Mouse (Mus musculus) thymus, postnatal 25 days (tissue): Measurements from ENCODE around the gene Ciz1.
A peak's percentile ranks its signal among the peaks of the same experiment; 100 is the strongest.
"Not testable (repeated sequence)": the region's sequence is repeated elsewhere in the genome, so short reads cannot be mapped to it uniquely, and the experiment has no call there.

ENCODE experiments used
- DNase-seq: peaks from one replicate; pipeline ENCODE4 v3.0.0; 2022

Gene Ciz1

DNA sequence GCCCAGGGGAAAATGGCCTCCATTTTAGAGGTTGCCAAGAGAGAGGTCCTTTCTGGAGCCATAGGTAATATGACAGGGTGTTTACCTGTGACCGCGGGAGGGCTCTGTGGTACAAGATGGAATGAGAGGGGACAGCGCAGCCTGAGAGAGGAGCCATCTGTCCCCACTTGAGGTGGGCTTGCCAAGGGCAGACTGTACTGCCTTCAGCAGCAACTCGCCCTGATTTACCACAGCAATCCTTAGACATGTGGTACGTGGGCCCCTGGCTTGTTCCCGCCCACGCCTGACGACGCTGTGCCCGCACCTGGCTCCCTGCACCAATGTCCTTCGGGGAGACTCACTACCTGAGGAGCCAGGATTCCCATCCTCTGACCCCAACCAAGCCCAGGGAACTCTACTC, 3.8 kb upstream of the Ciz1 start:
- no peak for DNase-seq

DNA sequence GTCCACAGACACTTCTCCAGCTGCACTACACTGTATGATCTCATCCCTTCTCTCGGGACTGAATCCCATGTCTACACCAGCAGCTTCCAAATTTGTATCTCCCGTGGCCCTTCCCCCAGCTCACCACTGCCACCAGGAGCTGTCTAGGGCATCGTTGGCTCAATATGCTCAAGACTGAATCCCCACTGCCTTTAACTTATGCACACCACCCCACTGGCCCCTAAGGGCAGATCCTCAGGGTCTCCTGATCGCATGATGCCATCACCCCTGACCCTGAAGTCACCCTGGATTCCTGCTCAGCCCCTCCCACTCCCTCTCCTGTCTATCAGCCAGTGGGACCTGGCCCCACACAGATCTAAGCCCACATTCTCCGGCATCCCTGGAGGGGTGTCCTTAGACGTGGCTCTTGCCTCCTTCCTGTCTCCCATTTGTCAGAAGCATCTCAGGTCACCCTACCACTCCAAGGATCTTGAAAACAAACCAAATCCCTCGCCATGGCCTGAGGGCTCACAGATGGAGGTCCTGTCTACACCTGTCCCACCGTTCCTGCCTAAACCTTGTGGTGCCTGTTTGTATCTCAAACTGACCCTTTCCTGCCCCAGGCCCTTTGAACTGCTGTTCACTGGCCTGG, 2.4 kb upstream of the Ciz1 start:
- no peak for DNase-seq

DNA sequence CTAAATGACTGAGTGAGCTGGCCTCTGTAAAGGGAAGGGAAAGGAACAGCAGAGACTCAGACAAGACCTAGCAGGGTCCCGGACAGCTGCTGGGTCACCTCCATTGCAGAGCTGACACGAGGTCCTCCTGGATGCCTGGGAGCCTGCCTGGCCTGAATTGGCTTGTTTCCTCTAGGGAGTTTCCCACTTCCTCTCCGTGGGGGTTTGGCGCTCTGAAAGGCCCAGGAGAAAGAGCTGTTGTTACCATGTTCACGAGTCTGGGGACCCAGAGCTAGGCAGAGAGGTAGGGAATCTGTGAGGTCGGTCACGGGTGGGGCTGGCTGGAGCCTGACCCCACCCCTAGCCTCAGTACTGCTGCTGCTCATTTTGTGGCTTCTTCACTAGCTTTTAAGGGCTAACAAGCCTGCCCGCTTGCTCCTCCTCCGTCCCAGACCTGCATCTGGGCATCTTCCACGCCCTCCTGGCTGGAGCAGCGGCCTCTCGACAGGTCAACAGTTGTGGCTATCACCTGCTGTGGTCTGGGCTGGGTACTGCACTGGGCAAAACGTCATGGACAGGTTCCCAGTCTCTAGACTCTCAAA, 1.6 kb upstream of the Ciz1 start:
- DNase-seq = no peak

DNA sequence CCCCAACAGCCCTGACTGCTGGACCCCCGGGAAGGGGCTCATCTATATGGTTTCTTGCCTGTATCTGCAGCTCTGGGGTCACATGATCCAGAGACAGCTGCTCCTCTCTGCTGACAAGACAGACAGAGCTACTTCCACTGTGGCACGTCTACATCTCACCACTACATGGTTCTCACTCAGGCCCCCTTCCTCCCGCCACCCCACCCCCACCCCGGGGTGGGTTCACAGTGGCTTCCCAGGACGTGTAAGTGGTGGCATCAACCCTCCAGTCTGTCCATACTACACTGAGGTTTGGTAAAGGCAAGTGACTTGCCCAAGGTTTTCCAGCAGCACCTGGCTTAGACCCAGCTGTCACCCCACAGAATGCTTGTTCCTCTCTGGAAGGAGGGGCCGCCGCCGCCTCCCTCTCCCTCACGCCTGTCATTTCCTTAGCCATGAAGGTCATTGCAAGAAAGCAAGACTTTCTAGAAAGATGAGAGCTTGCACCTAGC, 611 bp upstream of the Ciz1 start:
- no peak for DNase-seq

DNA sequence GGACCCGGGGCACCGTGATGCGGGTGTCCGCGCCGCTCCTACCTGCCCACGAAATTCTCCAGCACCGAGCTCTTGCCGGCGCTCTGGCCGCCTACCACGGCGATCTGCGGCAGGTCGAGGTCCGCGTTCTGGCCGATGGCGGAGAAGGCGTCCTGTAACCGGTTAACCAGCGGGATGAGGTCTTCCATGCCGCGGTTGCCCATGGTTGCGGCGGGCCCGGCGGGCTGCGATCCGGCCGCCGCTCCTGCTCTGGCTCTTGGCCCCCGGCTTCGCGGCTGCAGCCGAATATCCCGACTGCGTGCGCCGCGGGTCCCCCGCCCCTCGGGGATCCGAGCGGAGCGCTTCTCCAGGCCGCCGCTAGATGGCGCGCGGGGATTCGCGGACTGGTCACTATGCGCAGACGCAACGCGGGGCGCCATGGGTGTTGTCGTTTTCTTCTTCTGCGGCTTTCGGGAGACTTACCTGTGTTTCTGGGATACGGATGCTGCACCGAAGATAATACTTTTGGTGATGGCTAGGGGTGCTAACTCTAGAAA, 948 bp downstream of the Ciz1 start, which contains the start of gene Dnm1:
Dnm1 (minus strand) TSS at position 332 of the 536 bp plus-strand sequence.
- peak; percentile 88 for DNase-seq

DNA sequence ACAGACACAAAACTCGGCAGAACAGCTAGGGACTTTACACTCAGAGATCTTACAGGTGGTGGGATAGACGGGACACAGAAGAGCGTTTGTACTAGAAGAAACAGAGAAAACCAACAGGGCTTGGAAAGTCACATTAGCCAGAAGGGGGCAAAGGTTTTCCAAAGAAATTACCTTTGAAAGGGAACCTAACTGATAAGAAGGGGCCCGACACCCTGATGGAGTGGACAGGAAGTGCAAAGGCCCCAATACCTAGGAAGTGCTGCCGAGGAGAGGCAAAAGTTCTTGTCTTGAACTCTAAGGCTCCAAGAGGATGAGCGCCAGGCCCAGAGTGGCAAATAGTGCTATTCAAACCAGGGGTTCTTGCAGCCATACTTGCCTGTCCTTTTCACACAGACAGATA, 1.7 kb downstream of the Ciz1 start:
- no peak for DNase-seq

DNA sequence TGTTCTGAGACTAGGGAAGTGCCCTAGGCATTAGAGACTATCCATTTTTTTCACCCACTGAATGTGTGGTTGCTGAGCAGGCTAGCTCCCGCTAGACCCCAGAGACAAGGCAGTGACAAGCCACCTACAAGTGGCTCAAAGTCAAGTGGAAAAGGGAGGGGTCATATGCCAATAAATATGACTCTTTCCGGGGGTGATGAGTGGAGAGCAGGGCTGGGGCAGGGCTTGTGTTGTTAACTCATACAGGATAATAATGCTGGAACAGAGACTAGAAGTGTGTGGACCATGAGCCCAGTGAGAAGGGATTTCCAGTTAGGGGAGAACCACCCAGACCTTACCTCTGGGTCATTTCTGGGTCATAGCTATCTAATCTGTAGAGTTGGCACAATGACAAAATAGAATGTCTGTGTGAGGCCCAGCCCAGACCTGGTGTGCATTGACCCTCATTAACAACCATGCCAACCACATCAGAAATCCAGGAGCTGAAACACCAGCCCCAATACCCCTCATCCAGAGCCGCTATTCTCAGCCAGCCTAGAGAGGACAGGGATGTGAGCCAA, 2.3 kb downstream of the Ciz1 start:
- no peak for DNase-seq

DNA sequence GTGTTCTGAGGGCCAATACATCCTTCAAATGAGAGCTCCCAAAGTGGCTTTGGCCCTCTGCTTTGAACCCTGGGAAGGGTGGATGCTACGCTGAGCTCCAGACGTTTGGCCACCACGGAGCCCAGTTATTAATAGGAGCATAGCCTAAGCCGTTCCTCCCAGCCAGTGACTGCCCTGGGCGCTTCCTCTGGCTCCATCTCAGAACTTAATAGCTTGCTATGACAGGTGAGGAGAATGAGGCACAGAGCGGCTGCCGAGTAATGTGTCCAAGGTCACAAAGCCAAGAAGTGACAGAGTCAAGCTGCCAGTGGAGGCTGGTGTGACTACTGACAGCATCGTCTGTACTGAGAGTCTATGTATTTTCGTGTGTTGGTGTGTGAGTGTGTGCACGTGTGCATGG, 4.1 kb downstream of the Ciz1 start:
- no peak for DNase-seq

DNA sequence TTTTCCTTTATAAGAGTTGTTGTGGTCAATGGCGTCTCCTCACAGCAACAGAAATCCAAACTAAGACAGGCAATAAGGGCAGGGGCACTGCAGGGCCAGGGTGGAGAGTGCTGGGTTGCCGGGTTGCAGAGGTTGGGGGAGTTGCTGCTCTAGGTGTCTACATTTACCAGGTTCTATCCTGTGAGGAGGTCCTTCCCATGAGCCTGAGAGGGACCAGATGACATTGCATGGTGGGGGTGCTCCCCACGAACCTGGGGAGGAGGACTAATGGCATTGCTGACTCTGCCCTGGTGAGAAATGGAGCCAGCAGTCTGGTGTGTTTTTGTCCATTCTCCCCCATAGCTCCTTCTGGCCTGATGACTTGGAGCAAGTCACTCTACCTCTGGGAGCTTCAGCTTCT, 5.6 kb downstream of the Ciz1 start:
- DNase-seq = no peak

DNA sequence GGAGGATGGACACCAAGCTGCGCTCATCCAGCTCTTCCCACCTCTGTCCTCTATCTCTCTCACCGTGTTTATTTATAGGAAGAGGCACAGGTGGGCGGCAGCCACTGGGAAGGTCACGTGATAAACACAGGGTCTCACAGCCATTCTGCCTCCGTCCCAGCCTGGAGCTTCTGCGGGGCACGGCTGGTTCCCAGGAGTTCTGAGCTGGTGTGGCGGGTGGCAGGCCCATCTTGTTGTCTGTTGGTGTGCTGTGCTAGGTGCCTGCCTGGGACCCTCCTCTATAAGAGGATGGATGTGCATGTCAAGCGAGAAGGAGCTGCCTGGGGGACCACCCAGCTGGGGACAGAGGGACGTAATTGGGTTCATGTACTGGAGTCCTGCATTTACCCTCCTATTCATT, 6.3 kb downstream of the Ciz1 start:
- no peak for DNase-seq

DNA sequence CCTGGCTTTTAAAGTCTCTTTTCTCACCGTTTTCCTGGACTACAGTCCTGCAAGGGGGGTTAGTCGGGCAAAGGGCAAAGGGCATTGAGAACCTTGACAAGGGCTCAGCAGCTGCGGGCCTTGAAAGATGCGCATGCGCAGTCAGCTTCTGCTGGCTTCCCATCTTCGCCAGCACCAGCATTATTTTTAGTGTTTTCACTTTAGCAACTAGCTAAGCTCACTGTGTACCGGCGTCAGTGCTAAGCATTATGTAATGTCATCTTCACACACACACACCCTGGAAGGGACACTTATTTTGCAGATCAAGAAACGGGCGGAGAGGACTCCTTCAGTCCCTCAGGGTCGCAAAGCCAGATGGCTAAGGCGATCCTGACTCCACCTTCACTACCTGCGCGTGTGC, 8.6 kb downstream of the Ciz1 start:
- peak; percentile 59 for DNase-seq

DNA sequence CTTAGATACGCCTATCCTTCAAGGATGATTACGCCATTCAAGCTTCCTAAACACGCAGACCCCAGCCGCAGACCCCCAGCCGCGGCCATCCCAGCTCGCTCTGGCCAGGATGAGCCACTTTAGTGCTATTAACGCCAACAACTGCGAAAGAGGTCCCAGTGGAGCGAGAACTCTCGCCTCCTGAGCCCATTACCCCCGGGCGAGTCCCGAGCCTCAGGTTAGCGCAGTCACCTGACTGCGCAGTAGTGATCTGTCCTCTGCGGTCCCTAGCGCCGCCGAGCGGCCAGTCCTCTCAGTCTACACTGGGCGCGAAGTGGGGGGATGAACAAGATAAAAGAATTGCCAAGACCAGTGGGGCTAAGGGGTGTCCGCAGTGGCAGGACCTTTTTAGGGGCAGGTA, 9.3 kb downstream of the Ciz1 start:
- DNase-seq = peak; percentile 61

DNA sequence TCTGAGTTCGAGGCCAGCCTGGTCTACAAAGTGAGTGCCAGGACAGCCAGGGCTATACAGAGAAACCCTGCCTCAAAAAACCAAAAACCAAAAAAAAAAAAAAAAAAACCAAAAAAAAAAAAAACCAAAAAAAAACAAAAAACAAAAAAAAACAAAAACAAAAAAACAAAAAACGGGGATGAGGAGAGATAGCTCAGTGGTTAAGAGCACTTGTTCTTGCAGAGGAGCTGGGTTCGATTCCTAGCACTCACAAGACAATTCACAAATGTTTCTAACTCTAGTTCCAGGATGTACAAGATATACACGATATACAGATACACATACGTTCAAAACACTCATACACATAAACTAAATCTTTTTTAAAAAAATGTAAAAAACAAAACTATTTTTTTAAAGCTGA, 10.1 kb downstream of the Ciz1 start:
- DNase-seq = not testable (repeated sequence)

DNA sequence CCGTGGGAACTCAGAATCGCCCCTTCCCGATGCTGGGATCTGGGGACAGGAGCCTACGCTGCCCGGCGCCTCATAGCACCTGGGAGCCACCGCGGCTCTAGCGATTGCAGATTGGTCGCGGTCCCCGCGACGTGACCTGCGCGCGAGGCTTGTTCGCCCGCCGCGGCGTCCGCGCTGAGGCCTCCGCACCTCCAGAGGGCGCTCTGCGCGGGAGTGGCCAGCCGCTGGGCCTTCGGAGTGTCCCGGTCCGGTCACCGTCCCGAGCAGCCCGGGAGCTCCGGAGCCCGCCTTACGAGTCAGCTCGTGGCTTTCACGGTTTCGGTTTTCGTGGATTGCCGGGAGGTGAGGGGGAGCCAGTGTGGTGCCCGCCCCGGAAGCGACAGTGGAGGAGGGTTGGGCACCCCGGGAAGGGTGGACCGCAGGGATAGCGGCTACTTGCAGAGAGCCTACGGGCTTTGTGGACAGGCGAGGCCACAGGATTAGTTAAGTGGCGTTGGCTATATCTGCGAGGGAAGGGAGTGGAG, 10.8 kb downstream of the Ciz1 start:
- peak; percentile 88 for DNase-seq

DNA sequence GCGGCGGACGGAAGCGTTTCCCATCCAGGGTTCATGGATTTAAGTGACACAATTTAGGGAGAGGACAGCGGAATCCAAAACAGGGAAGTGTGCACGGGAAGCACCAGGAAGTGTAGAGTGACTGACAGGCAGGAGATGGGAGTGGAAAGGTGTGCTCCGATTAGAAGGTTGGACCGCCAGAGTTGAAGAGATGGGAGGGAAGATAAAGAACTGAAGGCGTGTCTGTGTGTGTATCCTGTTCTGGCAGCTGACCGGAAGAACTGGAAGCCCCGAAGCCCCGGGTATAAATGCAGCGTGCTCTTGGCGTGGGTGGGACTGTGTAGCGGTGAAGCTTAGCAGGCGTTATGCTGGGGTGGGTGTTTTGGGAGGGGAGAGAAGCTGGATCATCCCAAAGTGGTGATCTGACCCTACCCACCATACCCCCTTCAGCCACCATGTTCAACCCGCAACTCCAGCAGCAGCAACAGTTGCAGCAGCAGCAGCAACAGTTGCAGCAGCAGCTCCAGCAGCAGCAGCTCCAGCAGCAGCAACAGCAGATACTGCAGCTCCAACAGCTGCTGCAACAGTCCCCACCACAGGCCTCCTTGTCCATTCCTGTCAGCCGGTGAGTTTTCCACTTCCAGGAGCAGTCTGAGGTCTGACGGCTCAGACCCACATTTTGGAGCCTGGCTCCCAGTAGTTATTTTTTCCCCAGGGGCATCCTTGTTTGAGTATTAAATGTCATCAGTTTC, 11.4 kb downstream of the Ciz1 start:
- DNase-seq = no peak

DNA sequence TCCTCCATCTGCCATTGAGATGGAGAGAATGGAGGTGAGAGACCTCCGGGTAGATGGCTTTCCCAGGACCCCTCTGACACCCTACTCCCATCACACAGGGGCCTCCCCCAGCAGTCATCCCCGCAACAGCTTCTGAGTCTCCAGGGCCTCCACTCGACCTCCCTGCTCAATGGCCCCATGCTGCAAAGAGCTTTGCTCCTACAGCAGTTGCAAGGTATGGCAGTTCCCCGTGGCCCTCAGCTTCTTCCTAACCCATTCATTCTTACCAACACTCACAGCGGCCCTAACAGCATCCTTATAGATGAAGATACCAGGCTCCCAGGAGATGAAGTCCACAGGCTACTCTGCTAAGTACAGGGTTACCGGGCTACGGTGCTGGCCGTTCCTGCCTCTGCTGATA, 12.0 kb downstream of the Ciz1 start:
- DNase-seq = no peak

DNA sequence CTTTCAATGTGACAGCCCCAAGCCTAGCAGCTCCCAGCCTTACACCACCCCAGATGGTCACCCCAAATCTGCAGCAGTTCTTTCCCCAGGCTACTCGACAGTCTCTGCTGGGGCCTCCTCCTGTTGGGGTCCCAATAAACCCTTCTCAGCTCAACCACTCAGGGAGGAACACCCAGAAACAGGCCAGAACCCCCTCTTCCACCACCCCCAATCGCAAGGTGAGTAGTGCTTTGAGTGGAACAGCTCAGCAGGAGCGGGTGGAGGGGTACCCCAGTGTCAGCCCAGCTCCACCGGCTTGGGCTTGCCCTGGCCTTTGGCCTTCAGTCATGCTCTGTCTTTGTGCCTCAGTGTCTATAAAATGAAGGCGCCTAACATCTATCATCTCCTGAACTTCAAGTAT, 15.2 kb downstream of the Ciz1 start:
- no peak for DNase-seq

DNA sequence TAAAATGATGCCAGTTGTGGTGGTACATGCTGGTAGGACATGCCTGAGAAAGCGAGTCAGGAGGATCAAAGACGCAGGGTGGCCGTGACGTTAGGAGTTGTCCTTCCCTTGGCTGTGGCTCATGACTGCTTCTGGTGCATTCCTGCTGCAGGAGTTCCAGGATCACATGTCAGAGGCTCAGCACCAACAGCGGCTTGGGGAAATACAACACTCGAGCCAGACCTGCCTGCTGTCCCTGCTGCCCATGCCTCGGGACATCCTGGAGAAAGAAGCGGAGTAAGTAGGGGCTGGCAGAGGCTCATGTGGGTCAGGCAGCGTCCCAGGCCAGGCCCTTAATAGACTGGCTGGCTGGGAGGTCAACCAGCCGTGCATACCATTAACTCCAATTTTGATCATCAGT, 22.1 kb downstream of the Ciz1 start:
- DNase-seq = no peak

DNA sequence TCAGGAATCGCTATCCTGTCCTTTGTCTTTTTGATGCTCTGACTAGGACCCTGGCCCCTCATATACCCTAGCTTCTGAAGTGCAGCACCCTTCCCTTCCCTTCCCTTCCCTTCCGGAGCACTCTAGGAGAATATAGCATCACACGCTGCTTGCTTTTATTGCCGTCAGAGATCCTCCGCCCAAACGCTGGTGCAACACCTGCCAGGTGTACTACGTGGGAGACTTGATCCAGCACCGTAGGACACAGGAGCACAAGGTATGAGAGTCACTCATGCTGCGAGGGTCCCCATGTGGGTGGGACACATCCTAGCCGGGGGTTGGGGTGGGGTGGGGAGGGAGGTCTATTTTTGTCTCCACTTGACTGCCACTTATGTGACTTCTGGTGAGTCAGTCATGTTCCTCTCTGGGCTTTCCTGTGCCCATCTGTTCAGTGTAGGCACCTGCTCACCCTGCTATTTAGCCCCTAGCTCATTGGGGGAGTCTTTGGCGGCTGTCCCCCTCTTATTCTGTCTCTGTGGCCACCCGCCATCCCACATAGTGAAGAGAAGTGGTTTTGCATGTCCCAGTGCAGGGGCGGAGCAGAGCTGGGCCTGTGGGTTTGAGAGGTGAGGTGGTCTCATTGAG, 23.3 kb downstream of the Ciz1 start:
- DNase-seq = no peak

DNA sequence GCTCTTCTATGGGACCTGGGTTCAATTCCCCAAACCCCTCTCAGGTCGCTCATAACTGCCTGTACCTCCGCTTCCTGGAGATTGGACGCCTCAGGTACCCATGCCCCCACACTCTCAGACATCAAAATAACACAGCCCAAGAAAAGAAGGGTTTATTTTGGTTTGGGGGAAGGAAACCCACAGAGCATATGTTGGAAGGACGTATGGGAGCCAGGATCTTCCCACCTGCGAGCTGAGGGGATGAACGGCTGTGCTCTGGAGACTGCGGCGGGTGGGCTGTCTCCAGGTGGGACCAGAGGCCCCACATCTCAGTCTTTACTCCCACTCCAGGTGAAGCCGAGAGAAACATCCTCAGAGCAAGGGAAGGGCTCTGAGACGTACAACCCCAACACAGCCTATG, 24.8 kb downstream of the Ciz1 start:
- DNase-seq = no peak

DNA sequence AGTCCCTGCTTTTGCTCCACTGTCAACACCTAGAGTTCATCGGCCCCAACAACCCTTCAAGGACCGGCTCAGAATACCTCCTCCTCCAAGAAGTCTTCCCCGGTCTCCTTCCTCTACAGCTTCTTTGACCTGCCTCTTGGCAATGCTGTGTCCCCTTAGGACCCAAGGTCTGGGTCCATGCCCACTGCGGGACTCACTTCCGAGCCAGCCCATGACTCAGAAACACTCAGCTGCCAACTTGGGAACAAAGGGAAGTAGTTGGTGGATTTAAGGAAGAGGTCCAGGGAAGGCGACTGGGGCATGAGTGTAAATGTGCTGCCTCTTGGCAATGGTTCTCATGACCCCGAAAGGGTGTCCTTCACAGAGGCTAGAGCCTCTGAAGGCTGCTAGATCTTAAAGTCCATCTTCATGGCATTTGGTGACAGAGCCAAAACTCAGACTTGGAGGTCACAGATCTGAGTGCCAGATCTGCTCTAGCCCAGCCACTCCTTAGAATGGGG, 27.9 kb downstream of the Ciz1 start:
- DNase-seq = no peak

DNA sequence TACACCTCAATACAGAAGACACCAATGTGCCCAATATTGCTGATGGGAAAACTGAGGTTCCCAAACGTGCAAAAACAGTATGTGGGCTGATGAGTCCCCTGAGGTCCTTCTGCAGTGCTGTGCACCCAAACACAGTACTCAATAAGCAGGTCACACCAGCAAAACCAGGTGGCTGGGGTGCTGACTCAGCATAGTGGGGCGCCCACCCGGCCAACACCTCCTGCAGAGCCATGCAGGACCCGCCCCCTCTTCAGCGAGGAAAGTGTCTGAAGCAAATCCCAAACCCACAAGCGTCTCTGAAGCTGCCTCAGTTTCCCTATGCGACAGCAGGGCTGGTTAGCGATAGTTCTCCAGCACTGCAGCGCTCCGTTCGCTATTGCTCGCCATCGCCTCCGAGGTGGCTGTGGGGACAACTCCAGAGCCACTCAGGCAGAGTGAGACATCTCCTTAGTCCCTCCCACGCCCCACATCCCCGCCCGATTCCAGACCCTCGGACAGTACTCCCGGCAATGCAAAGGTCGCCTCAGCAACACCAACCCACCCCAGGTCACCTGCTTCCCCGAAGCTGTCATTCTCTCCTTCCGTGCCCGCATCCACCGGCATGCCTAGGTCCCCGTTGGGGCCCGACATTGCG, 29.1 kb downstream of the Ciz1 start:
- peak; percentile 69 for DNase-seq
